Mouse (Mus musculus) embryonic facial prominence, embryonic 12.5 days (tissue): ENCODE measurements around the gene Ttc16. TPM values are rescaled to one million over a fixed set of nuclear protein-coding genes. Genes with fewer than 3 reads are reported as not detected.

Experiments used
- ATAC-seq: fragments of 200-750 bp; cut with Nextera tagmentation; 2 replicates; pipeline ENCODE4 v1.8.0; 2017; ENCODE audit not compliant: insufficient number of reproducible peaks, insufficient read depth, low FRiP score, low TSS enrichment
- H3K27ac ChIP-seq: fragments of 300-500 bp; sonication (generic); 2 replicates; pipeline ENCODE4 v1.5.1; 2016; ENCODE audit warnings: mild to moderate bottlenecking
- H3K27me3 ChIP-seq: fragments of 300-500 bp; sonication (generic); 2 replicates; pipeline ENCODE4 v1.6.1; 2016; ENCODE audit warnings: mild to moderate bottlenecking, moderate library complexity
- H3K36me3 ChIP-seq: fragments of 300-500 bp; sonication (generic); 2 replicates; pipeline ENCODE4 v1.6.1; 2016; ENCODE audit warnings: mild to moderate bottlenecking
- H3K4me1 ChIP-seq: fragments of 300-500 bp; sonication (generic); 2 replicates; pipeline ENCODE4 v1.6.1; 2016
- H3K4me2 ChIP-seq: fragments of 300-500 bp; sonication (generic); replicated peaks from 2 replicates; pipeline ENCODE4 v1.6.1; 2016; ENCODE audit warnings: mild to moderate bottlenecking, moderate library complexity
- H3K4me3 ChIP-seq: fragments of 300-500 bp; sonication (generic); 2 replicates; pipeline ENCODE4 v1.5.1; 2016; ENCODE audit warnings: mild to moderate bottlenecking
- H3K9ac ChIP-seq: fragments of 300-500 bp; sonication (generic); 2 replicates; pipeline ENCODE4 v1.6.1; 2016; ENCODE audit warnings: mild to moderate bottlenecking, moderate library complexity
- H3K9me3 ChIP-seq: fragments of 300-500 bp; sonication (generic); 2 replicates; pipeline ENCODE4 v1.6.1; 2016; ENCODE audit warnings: mild to moderate bottlenecking, moderate library complexity
- WGBS: fragments of 180-500 bp; shearing (Covaris S2); methylation state at CpG from one replicate; pipeline ENCODE4 v1.1.7; 2016; 5-methylcytosine and 5-hydroxymethylcytosine counted together
- polyA plus RNA-seq: library from polyadenylated mRNA; unstranded; fragments of >200 nt; fragmentation: Nextera tagmentation; extraction: Ambion mirVana; gene quantifications from 2 replicates; pipeline ENCODE4 v1.2.1, GENCODE M21; 2016

Gene Ttc16
- polyA plus RNA-seq, 1 experiment from 2014 or later, result 0.23 TPM

DNA sequence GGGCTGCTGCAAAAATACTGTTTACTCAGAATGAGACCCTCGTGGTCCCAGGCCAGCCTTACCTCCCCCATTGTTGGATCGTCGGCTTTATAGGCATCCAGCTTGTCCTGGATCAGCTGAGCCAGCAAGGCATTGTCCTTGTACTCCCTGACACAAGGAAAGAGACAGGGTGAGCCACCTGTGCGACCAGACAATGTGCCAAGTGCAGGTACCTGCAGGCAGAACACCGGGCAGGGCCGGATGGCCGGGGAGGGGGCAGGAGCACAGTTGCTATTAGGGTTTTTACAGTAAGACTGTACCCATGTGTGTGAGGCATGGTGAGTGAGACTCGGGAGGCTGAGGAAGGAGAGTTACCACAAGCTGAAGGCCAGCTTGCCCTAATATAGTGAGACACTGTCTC is 36.5 kb upstream of the Ttc16 start:
- no peaks in the 10 kb centered on the region for H3K9me3 ChIP-seq
- H3K27ac ChIP-seq, result no peak overlapping the region
- no peak overlapping the region for H3K4me3 ChIP-seq
- no peak for ATAC-seq
- H3K36me3 ChIP-seq, result peaks cover 20% of the 10 kb centered on the region; the same call in 1 of the 2 replicates
- H3K9ac ChIP-seq, result no peak overlapping the region
- WGBS, result 77% methylated on average over 8 of the region's 8 CpGs
- H3K4me2 ChIP-seq, result no peak overlapping the region
- H3K27me3 ChIP-seq, result no peaks in the 10 kb centered on the region
- no peaks in the 10 kb centered on the region for H3K4me1 ChIP-seq

- Histone ChIP-seq H3K9me3 (no peaks in the 10 kb centered on the region), H3K9ac (no peak overlapping the region), H3K4me1 (no peaks in the 10 kb centered on the region), H3K27ac (no peak overlapping the region), H3K4me3 (no peak overlapping the region), H3K27me3 (no peaks in the 10 kb centered on the region), H3K4me2 (no peak overlapping the region), H3K36me3 (peaks cover 19% of the 10 kb centered on the region; the same call in 1 of the 2 replicates)
- no peak for ATAC-seq
- WGBS, result 92% methylated on average over 14 of the region's 14 CpGs
Observed at GRCm38 (mm10) chr2:32808816-32809566, 33.6 kb upstream of the Ttc16 start.

DNA sequence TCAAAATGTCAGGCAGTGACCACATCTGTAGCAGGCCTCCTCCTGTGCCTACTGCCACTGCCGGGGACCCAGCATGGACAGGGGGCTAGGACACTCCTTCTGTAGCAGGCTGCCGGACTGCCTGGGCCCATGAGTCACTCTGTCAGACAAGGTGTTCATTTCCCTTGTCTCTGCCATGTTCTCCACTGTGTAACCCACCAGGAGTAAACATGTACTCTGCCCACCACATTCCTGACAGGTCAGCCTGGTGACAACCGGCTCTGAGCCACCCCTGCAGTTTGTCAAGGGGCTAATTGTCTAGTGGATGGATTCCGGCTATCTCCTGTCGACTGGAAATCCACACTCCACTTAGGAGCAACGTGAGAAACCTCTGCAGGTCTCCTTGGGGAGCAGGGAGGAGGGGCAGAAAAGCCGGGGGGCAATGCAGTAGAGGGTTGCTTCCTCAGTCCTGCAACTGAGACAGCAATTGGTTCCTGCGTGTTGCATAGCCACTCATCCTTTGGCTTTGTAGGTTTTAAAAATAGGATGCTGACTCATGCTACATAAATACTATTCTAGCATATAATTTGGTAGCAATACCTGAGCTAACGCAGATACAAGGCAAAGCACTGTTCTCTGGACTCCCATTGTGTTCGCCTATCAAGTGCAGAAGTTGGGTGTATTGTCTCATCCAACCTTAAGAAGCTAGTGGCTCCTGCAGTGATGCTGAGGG is 23.0 kb upstream of the Ttc16 start:
- Histone ChIP-seq H3K4me1 (no peaks in the 10 kb centered on the region), H3K4me2 (no peak overlapping the region), H3K27me3 (no peaks in the 10 kb centered on the region), H3K9me3 (no peaks in the 10 kb centered on the region), H3K27ac (no peak overlapping the region), H3K36me3 (peaks cover 59% of the 10 kb centered on the region), H3K4me3 (no peak overlapping the region), H3K9ac (no peak overlapping the region)
- no peak for ATAC-seq
- WGBS, result 59% methylated on average over 10 of the region's 10 CpGs

GRCm38 (mm10) chr2:32795748-32796418 is 20.4 kb upstream of the Ttc16 start:
- Histone ChIP-seq H3K27ac (no peak overlapping the region), H3K9me3 (no peaks in the 10 kb centered on the region), H3K4me1 (no peaks in the 10 kb centered on the region), H3K36me3 (peaks cover 52% of the 10 kb centered on the region), H3K27me3 (no peaks in the 10 kb centered on the region), H3K9ac (no peak overlapping the region), H3K4me2 (no peak overlapping the region), H3K4me3 (no peak overlapping the region)
- 90% methylated on average over 13 of the region's 13 CpGs for WGBS
- no peak for ATAC-seq

- H3K9me3 ChIP-seq, result no peaks in the 10 kb centered on the region
- ATAC-seq, result no peak
Observed at GRCm38 (mm10) chr2:32791297-32791696, 15.9 kb upstream of the Ttc16 start.

DNA sequence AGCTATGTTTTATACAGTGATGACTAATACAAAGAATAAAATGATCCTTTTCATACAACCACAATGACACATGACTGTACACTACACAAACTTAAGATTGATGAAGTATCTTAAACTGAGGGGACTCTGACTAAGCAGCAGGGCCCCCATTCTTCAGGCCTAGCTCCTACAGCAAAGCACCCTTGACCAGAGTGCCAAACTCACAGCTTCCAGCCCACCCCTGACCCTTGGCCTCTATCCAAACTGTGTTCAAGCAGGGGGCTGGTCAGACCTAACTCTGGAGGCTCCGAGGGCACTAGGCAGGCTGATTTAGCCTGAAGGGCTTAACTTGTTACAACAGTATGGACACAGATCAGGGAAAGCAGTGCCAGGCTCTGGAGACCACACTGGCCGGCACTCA is 13.1 kb upstream of the Ttc16 start:
- 34% methylated on average over 2 of the region's 2 CpGs for WGBS
- ATAC-seq, result no peak
- no peak overlapping the region for H3K4me2 ChIP-seq
- no peaks in the 10 kb centered on the region for H3K9me3 ChIP-seq
- no peaks in the 10 kb centered on the region for H3K27me3 ChIP-seq
- no peak overlapping the region for H3K4me3 ChIP-seq
- peaks cover 4% of the 10 kb centered on the region; the same call in 1 of the 2 replicates for H3K36me3 ChIP-seq
- no peak overlapping the region for H3K27ac ChIP-seq
- H3K9ac ChIP-seq, result no peak overlapping the region
- H3K4me1 ChIP-seq, result no peaks in the 10 kb centered on the region

More at GRCm38 (mm10) chr2:32791297-32791696, 15.9 kb upstream of the Ttc16 start:
- Histone ChIP-seq H3K4me3 (no peak overlapping the region), H3K4me2 (no peak overlapping the region), H3K27me3 (no peaks in the 10 kb centered on the region), H3K4me1 (no peaks in the 10 kb centered on the region), H3K27ac (no peak overlapping the region), H3K36me3 (peaks cover 23% of the 10 kb centered on the region), H3K9ac (no peak overlapping the region)
- 83% methylated on average over 6 of the region's 6 CpGs for WGBS

- Histone ChIP-seq H3K4me3 (no peak overlapping the region), H3K4me2 (no peak overlapping the region), H3K27ac (no peak overlapping the region), H3K9me3 (no peaks in the 10 kb centered on the region), H3K36me3 (peaks cover 4% of the 10 kb centered on the region; the same call in 1 of the 2 replicates), H3K9ac (no peak overlapping the region), H3K4me1 (no peaks in the 10 kb centered on the region), H3K27me3 (no peaks in the 10 kb centered on the region)
- WGBS, result 62% methylated on average over 6 of the region's 6 CpGs
- ATAC-seq, result no peak
Observed at GRCm38 (mm10) chr2:32787176-32787575, 11.7 kb upstream of the Ttc16 start.

- H3K4me1 ChIP-seq, result no peaks in the 10 kb centered on the region
- ATAC-seq, result no peak
- no peak within 1 kb of the TSS for H3K4me3 ChIP-seq
- no peaks in the 10 kb centered on the region for H3K9me3 ChIP-seq
- H3K9ac ChIP-seq, result no peak within 1 kb of the TSS
- H3K4me2 ChIP-seq, result no peak within 1 kb of the TSS
- H3K27ac ChIP-seq, result no peak within 1 kb of the TSS
- 62% methylated on average over 4 of the region's 4 CpGs for WGBS
- H3K36me3 ChIP-seq, result no peaks in the 10 kb centered on the region
- no peaks in the 10 kb centered on the region for H3K27me3 ChIP-seq
Observed at GRCm38 (mm10) chr2:32784048-32784681, 8.7 kb upstream of the Ttc16 start, which contains the start of gene Cfap157. Gene Cfap157, minus strand, starts transcription at chr2:32784428.

GRCm38 (mm10) chr2:32781710-32782109 is 6.3 kb upstream of the Ttc16 start:
- 79% methylated on average over 6 of the region's 6 CpGs for WGBS

GRCm38 (mm10) chr2:32779714-32780113 is 4.3 kb upstream of the Ttc16 start:
- no peak for ATAC-seq
- 86% methylated on average over 6 of the region's 6 CpGs for WGBS
- Histone ChIP-seq H3K27me3 (0 out of 2 replicates have a peak, but pooled peaks cover 4% of the 10 kb centered on the region), H3K36me3 (no peaks in the 10 kb centered on the region), H3K9ac (no peak overlapping the region), H3K4me3 (no peak overlapping the region), H3K27ac (no peak overlapping the region), H3K4me2 (no peak overlapping the region), H3K4me1 (peaks cover 11% of the 10 kb centered on the region), H3K9me3 (no peaks in the 10 kb centered on the region)

More at GRCm38 (mm10) chr2:32781710-32782109, 6.3 kb upstream of the Ttc16 start:
- no peaks in the 10 kb centered on the region for H3K4me1 ChIP-seq
- no peaks in the 10 kb centered on the region for H3K36me3 ChIP-seq
- H3K4me2 ChIP-seq, result no peak overlapping the region
- no peak overlapping the region for H3K27ac ChIP-seq
- H3K27me3 ChIP-seq, result 0 out of 2 replicates have a peak, but pooled peaks cover 3% of the 10 kb centered on the region
- H3K4me3 ChIP-seq, result no peak overlapping the region
- H3K9ac ChIP-seq, result no peak overlapping the region
- no peaks in the 10 kb centered on the region for H3K9me3 ChIP-seq
- no peak for ATAC-seq

DNA sequence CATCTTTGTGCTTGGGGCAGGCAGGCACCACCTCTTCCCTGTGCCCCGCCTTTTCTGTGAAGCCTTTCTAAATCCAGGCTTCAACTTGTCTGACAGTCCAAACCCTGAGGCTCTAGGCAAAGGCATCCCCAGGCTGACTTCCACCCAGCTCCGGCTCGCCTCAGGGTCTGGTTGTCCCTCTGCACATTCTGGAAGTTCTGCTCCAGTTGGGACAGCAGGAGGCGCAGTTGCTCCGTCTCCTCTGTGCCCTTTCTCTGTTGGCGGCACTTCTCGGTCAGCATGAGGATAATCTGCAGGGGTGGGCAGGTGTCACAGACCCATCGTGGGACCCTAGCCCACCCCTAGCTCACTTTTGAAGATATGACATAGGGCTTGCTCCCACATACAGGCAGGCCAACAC is 3.7 kb upstream of the Ttc16 start:
- H3K4me3 ChIP-seq, result no peak overlapping the region
- no peaks in the 10 kb centered on the region for H3K9me3 ChIP-seq
- H3K4me1 ChIP-seq, result peaks cover 11% of the 10 kb centered on the region
- 15% methylated on average over 8 of the region's 8 CpGs for WGBS
- H3K27me3 ChIP-seq, result 0 out of 2 replicates have a peak, but pooled peaks cover 4% of the 10 kb centered on the region
- no peak overlapping the region for H3K4me2 ChIP-seq
- H3K36me3 ChIP-seq, result no peaks in the 10 kb centered on the region
- ATAC-seq, result no peak
- H3K27ac ChIP-seq, result no peak overlapping the region
- H3K9ac ChIP-seq, result no peak overlapping the region
